Mouse (Mus musculus) layer of hippocampus, adult 9-11 months (tissue): ENCODE results near the gene Usf3.

ENCODE experiments used
- DNase-seq: peaks from one replicate; pipeline ENCODE4 v3.0.0; 2022

Usf3 gene

GRCm38 (mm10) chr16:44242633-44243032 is 69.6 kb downstream of the Usf3 start:
- DNase-seq, result peak; percentile 74

GRCm38 (mm10) chr16:44243323-44243722 is 70.3 kb downstream of the Usf3 start:
- no peak for DNase-seq

- DNase-seq, result no peak
Observed at GRCm38 (mm10) chr16:44249985-44250384, 76.9 kb downstream of the Usf3 start.

- DNase-seq, result no peak
Observed at GRCm38 (mm10) chr16:44252735-44253134, 79.7 kb downstream of the Usf3 start.

- DNase-seq, result no peak
Observed at GRCm38 (mm10) chr16:44253797-44254634, 81.0 kb downstream of the Usf3 start.

GRCm38 (mm10) chr16:44254698-44255097 is 81.7 kb downstream of the Usf3 start:
- DNase-seq, result peak; percentile 53

GRCm38 (mm10) chr16:44257476-44257875 is 84.4 kb downstream of the Usf3 start:
- DNase-seq, result no peak

GRCm38 (mm10) chr16:44264916-44265315 is 91.9 kb downstream of the Usf3 start:
- DNase-seq, result no peak

GRCm38 (mm10) chr16:44265562-44265961 is 92.5 kb downstream of the Usf3 start:
- DNase-seq, result no peak

- DNase-seq, result peak; percentile 81
Observed at GRCm38 (mm10) chr16:44268541-44269215, 95.6 kb downstream of the Usf3 start.

GRCm38 (mm10) chr16:44269578-44269977 is 96.5 kb downstream of the Usf3 start:
- no peak for DNase-seq

GRCm38 (mm10) chr16:44270606-44271005 is 97.6 kb downstream of the Usf3 start:
- DNase-seq, result no peak

- DNase-seq, result no peak
Observed at GRCm38 (mm10) chr16:44271371-44272038, 98.5 kb downstream of the Usf3 start.
